Mouse (Mus musculus): ENCODE measurements at regions not wholly inside any gene's neighbourhood (a gene's known extent, or its start where the extent isn't known, plus 50 kb on each side); places are given as distances from the start of the nearest gene placed in this dataset.

DNA sequence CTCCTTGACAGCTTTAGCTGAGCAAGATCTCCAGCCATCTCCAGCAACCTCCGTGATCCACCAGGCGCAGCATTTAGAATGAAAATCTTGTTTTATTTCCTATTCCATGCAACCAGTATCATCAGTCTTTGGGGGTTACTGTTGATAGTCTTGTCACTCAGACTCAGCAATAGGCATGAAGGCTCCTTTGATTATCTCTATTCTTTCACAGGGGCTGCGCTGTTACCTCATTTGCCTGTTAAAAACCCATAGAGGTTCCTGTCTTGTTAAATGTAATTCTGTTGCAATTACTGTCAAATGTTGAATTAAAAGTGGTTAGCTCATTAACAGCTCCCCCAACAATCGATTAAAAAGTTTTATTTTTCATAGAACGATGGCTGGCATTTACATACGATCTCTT is 502.7 kb downstream of the Olfm4 start:
- TF ChIP-seq POLR2A (IDR thresholded peaks at IDR 0.05; ENCODE audit: borderline replicate concordance, control insufficient read depth, low read depth, low read length) = no peak
- no peak for TF ChIP-seq CTCF (IDR thresholded peaks at IDR 0.05; ENCODE audit: control insufficient read depth, insufficient read depth, low read length)

Data from bone marrow, adult 2 months (tissue).